18 mouse cellular contexts compared by ENCODE assay signal in genomic region chr11:113113220-113113817, GRCm38 (mm10).
A peak's percentile ranks its signal among the peaks of the same experiment; 100 is the strongest.
DNase-seq lines count a peak whose midpoint lies in the region; ATAC-seq and TF ChIP-seq lines count a peak whose summit lies in the region.
"Had no signal": no experiment of that assay in that cellular context is flagged by ENCODE, and none has a peak within 500 bp of the region (broad histone marks: within the 10 kb centered on the region; RNA-seq: fewer than 3 reads in every experiment).

No protein-coding gene starts in this region.

- H3K4me3 ChIP-seq in intestine, embryonic 15.5 days (replicated peaks), result no peak overlapping the region
- H3K4me3 ChIP-seq in intestine, postnatal 0 days (ENCODE audit: low read depth, low read length), result no peak overlapping the region
- H3K4me3 ChIP-seq in lung, embryonic 16.5 days (ENCODE audit: low read length), result no peak overlapping the region
- H3K4me3 ChIP-seq: forebrain, embryonic 13.5 days; heart, embryonic 10.5 days; hindbrain, embryonic 15.5 days; midbrain, embryonic 15.5 days; neural tube, embryonic 12.5 days had no signal

- H3K4me1 ChIP-seq in intestine, embryonic 15.5 days (replicated peaks), result 0 out of 2 replicates have a peak, but pooled peaks cover 8% of the 10 kb centered on the region
- peaks cover 4% of the 10 kb centered on the region; the same call in 1 of the 2 replicates for H3K4me1 ChIP-seq in intestine, postnatal 0 days (replicated peaks; ENCODE audit: control insufficient read depth, insufficient read depth, low read length)
- H3K4me1 ChIP-seq in lung, embryonic 16.5 days (replicated peaks; ENCODE audit: control insufficient read depth, insufficient read depth, low read length), result peaks cover 3% of the 10 kb centered on the region; the same call in 1 of the 2 replicates
- H3K4me1 ChIP-seq: hindbrain, embryonic 15.5 days; midbrain, embryonic 15.5 days had no signal

- no peaks in the 10 kb centered on the region for H3K27me3 ChIP-seq in intestine, embryonic 15.5 days (replicated peaks)
- H3K27me3 ChIP-seq in intestine, postnatal 0 days (replicated peaks; ENCODE audit: control insufficient read depth, insufficient read depth, low read length), result no peaks in the 10 kb centered on the region
- H3K27me3 ChIP-seq in lung, embryonic 16.5 days (ENCODE audit: control insufficient read depth, insufficient read depth, low read depth, low read length), result no peaks in the 10 kb centered on the region
- H3K27me3 ChIP-seq: forebrain, embryonic 13.5 days; hindbrain, embryonic 15.5 days; midbrain, embryonic 15.5 days; neural tube, embryonic 12.5 days had no signal

- H3K9me3 ChIP-seq in intestine, embryonic 15.5 days, result no peaks in the 10 kb centered on the region
- H3K9me3 ChIP-seq in intestine, postnatal 0 days (ENCODE audit: control insufficient read depth), result no peaks in the 10 kb centered on the region
- H3K9me3 ChIP-seq in lung, embryonic 16.5 days (ENCODE audit: control insufficient read depth, low read length), result no peaks in the 10 kb centered on the region
- H3K9me3 ChIP-seq: forebrain, embryonic 13.5 days; heart, embryonic 10.5 days; hindbrain, embryonic 15.5 days; midbrain, embryonic 15.5 days; neural tube, embryonic 12.5 days had no signal

- WGBS in intestine, embryonic 15.5 days, result 65% methylated on average over 6 of the region's 6 CpGs
- 50% methylated on average over 6 of the region's 6 CpGs for WGBS in intestine, postnatal 0 days
- 60% methylated on average over 6 of the region's 6 CpGs for WGBS in lung, embryonic 16.5 days

- DNase-seq in lung, postnatal 4 days, result no peak
- DNase-seq in cerebellum, adult 18-20 months, result no peak
- no peak for DNase-seq in layer of hippocampus, adult 9-11 months
- DNase-seq: adrenal gland, postnatal 25 days; cerebellum, adult 9-10 months; kidney, postnatal 4 days; left cerebral cortex, postnatal 4 days; right cerebral cortex, postnatal 14 days; thymus, postnatal 25 days had no signal

- TF ChIP-seq CTCF in intestine, postnatal 0 days (IDR thresholded peaks at IDR 0.05; ENCODE audit: low read depth), result no peak

- H3K36me3 ChIP-seq in intestine, embryonic 15.5 days, result no peaks in the 10 kb centered on the region
- no peaks in the 10 kb centered on the region for H3K36me3 ChIP-seq in intestine, postnatal 0 days (ENCODE audit: control insufficient read depth, insufficient read depth)
- H3K36me3 ChIP-seq in lung, embryonic 16.5 days (ENCODE audit: control insufficient read depth, insufficient read depth, low read length), result no peaks in the 10 kb centered on the region
- H3K36me3 ChIP-seq: heart, embryonic 10.5 days; hindbrain, embryonic 15.5 days; midbrain, embryonic 15.5 days had no signal

- 0 out of 2 replicates have a peak overlapping the region, but pooled peaks have one; percentile 27 for H3K27ac ChIP-seq in intestine, embryonic 15.5 days
- no peak overlapping the region for H3K27ac ChIP-seq in intestine, postnatal 0 days (ENCODE audit: low read depth, low read length)
- peak overlapping the region; percentile 72 for H3K27ac ChIP-seq in lung, embryonic 16.5 days (ENCODE audit: low read length)
- H3K27ac ChIP-seq: forebrain, embryonic 13.5 days; heart, embryonic 10.5 days; hindbrain, embryonic 15.5 days; midbrain, embryonic 15.5 days; neural tube, embryonic 12.5 days had no signal

- peak; percentile 67 for ATAC-seq in intestine, embryonic 15.5 days
- ATAC-seq in intestine, postnatal 0 days, result no peak
- ATAC-seq in lung, embryonic 16.5 days (ENCODE audit: low read depth), result peak; percentile 79
- 0 out of 2 replicates have a peak, but pooled peaks have one; percentile 9 for ATAC-seq in megakaryocyte progenitor cell, adult 5-6 weeks (replicated peaks; ENCODE audit: poor library complexity)
- ATAC-seq: forebrain, embryonic 13.5 days; midbrain, embryonic 15.5 days had no signal

- no peak overlapping the region for H3K9ac ChIP-seq in intestine, embryonic 15.5 days
- no peak overlapping the region for H3K9ac ChIP-seq in intestine, postnatal 0 days (ENCODE audit: low read depth, low read length)
- H3K9ac ChIP-seq in lung, embryonic 16.5 days (ENCODE audit: low read length), result no peak overlapping the region
- H3K9ac ChIP-seq: forebrain, embryonic 13.5 days; hindbrain, embryonic 15.5 days; midbrain, embryonic 15.5 days; neural tube, embryonic 12.5 days had no signal

- no peak overlapping the region for H3K4me2 ChIP-seq in intestine, embryonic 15.5 days (replicated peaks)
- no peak overlapping the region for H3K4me2 ChIP-seq in intestine, postnatal 0 days (replicated peaks; ENCODE audit: low read depth)
- no peak overlapping the region for H3K4me2 ChIP-seq in lung, embryonic 16.5 days (ENCODE audit: low read depth, low read length)
- H3K4me2 ChIP-seq: forebrain, embryonic 13.5 days; hindbrain, embryonic 15.5 days; midbrain, embryonic 15.5 days; neural tube, embryonic 12.5 days had no signal
